Mouse (Mus musculus) liver, adult 2 months (tissue): Measurements from ENCODE around the gene Klrb1b. TPM values are rescaled to one million over a fixed set of nuclear protein-coding genes. Genes with fewer than 3 reads are reported as not detected.

Experiments used
- DNase-seq: peaks from one replicate; pipeline ENCODE4 v3.0.0-alpha.2; 2011; ENCODE audit warnings: low read depth, low spot score; ENCODE audit errors: extremely low read depth
- H3K27ac ChIP-seq: fragments of 200-500 bp; replicated peaks from 2 replicates; pipeline ENCODE4 v1.5.1; 2012; ENCODE audit warnings: low read depth, mild to moderate bottlenecking, control low read depth, inconsistent platforms, low read length; ENCODE audit not compliant: insufficient read depth
- H3K27me3 ChIP-seq: fragments of 200-500 bp; 2 replicates; pipeline ENCODE4 v1.6.1; 2012; ENCODE audit warnings: mild to moderate bottlenecking, moderate library complexity, low read length, inconsistent platforms; ENCODE audit not compliant: control insufficient read depth, insufficient read depth
- H3K36me3 ChIP-seq: fragments of 200-500 bp; 2 replicates; pipeline ENCODE4 v1.6.1; 2012; ENCODE audit warnings: low read length, inconsistent platforms; ENCODE audit not compliant: control insufficient read depth, insufficient read depth
- H3K4me1 ChIP-seq: fragments of 200-500 bp; 2 replicates; pipeline ENCODE4 v1.6.1; 2011; ENCODE audit warnings: low read length; ENCODE audit not compliant: control insufficient read depth, insufficient read depth
- H3K4me3 ChIP-seq: fragments of 200-500 bp; 2 replicates; pipeline ENCODE4 v1.5.1; 2011; ENCODE audit warnings: low read depth, mild to moderate bottlenecking, control low read depth, low read length, moderate library complexity; ENCODE audit not compliant: insufficient read depth
- H3K79me2 ChIP-seq: fragments of 200-500 bp; 2 replicates; pipeline ENCODE4 v1.6.1; 2012; ENCODE audit warnings: inconsistent platforms, mild to moderate bottlenecking, low read length, moderate library complexity; ENCODE audit not compliant: control insufficient read depth, insufficient read depth
- H3K9ac ChIP-seq: fragments of 200-500 bp; 2 replicates; pipeline ENCODE4 v1.6.1; 2012; ENCODE audit warnings: low read depth, mild to moderate bottlenecking, control low read depth, inconsistent platforms, low read length
- CTCF ChIP-seq: fragments of 200-500 bp; IDR thresholded peaks from 2 replicates; pipeline ENCODE4 v1.5.1; 2011; ENCODE audit warnings: low read depth, low read length, control low read depth
- POLR2A ChIP-seq: fragments of 200-500 bp; IDR thresholded peaks from 2 replicates; pipeline ENCODE4 v1.6.1; 2011; ENCODE audit warnings: low read length, control low read depth; ENCODE audit not compliant: insufficient read depth; ENCODE audit errors: extremely low read depth
- WGBS: fragments of 180-500 bp; shearing (Covaris S2); methylation state at CpG from one replicate; pipeline ENCODE4 v1.1.7; 2018; 5-methylcytosine and 5-hydroxymethylcytosine counted together
- polyA plus RNA-seq: library from polyadenylated mRNA; depleted of rRNA; stranded (reverse); fragments of >200 nt; gene quantifications from 2 replicates; pipeline ENCODE4 v1.2.3, GENCODE M21; 2012
- total RNA-seq: library from RNA; depleted of rRNA; stranded (reverse); fragments of >200 nt; gene quantifications from 2 replicates; pipeline ENCODE4 v1.2.3, GENCODE M21; 2014

The Klrb1b gene
- total and polyA plus RNA-seq, 2 experiments: 0.09 TPM; not detected in 1

DNA sequence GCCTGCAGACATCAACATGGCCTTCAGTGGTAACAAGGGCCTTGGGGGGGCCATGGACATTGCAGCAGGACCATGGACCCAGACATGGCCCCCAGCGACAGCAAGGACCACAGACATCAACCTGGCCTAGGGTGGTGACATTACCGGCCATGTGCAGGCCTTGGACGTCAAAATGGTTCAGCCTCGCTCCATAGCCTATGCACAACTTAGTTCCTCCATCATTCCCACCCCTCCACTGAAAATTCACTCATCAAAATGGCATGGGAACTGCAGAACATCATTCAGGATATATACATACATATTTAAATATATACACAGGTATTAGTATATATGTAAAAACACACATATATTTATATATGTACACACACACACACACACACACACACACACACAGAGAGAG lies 21.3 kb upstream of the Klrb1b start:
- no peak for DNase-seq
- WGBS: 95% methylated on average over 4 of the region's 4 CpGs
- no peak overlapping the region for H3K27ac ChIP-seq
- no peaks in the 10 kb centered on the region for H3K36me3 ChIP-seq
- H3K79me2 ChIP-seq: no peaks in the 10 kb centered on the region
- peaks cover 7% of the 10 kb centered on the region for H3K4me1 ChIP-seq
- H3K9ac ChIP-seq: no peak overlapping the region
- no peaks in the 10 kb centered on the region for H3K27me3 ChIP-seq
- TF ChIP-seq CTCF (no peak), POLR2A (no peak)
- H3K4me3 ChIP-seq: no peak overlapping the region

DNA sequence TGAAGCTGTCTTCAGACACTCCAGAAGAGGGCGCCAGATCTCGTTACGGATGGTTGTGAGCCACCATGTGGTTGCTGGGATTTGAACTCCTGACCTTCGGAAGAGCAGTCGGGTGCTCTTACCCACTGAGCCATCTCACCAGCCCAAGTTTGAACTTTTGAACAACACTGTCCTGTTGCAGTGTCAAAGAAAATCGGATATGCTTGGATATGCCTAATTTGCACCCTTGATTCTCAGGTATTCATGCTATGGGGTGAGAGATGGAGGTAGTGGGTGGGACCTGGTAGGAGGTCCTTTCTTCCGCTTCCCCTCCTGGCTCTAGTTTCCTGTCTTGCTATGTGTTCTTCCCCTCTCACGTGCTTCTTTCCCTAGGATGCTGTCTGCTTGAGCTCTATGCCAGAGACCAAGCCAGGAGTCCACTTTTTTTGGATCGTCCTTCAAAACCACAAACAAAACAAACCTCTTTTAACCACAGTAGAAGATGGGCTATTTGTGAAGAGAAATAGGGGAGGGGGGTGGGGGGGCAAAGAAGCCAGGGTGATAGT lies 19.9 kb upstream of the Klrb1b start:
- no peak for DNase-seq
- TF ChIP-seq CTCF (no peak), POLR2A (no peak)
- Histone ChIP-seq H3K36me3 (no peaks in the 10 kb centered on the region), H3K79me2 (no peaks in the 10 kb centered on the region), H3K4me1 (peaks cover 4% of the 10 kb centered on the region; the same call in 1 of the 2 replicates), H3K9ac (no peak overlapping the region), H3K4me3 (no peak overlapping the region), H3K27me3 (no peaks in the 10 kb centered on the region), H3K27ac (no peak overlapping the region)
- 70% methylated on average over 9 of the region's 9 CpGs for WGBS

DNA sequence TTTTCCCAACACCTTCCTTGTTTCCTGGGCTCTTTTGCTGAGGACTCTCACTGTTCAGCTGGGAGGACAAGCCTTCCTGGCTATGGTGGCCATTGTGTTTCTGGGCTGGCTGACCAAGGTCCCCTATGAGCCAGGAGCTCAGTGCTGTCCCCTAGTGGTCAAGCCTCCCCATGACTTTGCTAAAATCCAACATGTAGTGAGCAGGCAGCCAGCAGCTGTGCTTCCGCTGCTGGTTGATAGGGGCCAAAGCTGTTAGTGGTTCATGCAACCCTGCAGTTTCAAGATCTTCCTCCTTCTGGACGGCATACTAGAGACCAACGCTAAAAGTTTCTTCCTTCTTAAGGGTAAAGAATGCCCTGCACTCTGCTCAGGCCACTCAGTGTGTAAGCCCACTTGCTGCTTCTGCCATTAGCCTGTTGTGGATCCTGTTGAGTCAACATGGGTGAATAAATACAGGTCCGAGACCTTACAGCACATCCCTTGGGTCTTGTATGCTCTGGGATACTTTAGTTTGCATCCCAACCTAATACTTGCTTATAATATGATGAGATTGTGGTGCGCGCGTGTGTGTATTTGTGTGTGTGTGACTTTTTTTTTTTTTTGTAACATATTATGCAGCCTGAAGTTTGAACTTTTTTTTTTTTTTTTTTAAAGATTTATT lies 19.3 kb upstream of the Klrb1b start:
- Histone ChIP-seq H3K4me3 (no peak overlapping the region), H3K27me3 (no peaks in the 10 kb centered on the region), H3K9ac (no peak overlapping the region), H3K27ac (0 out of 2 replicates have a peak overlapping the region, but pooled peaks have one; percentile 10), H3K4me1 (peaks cover 2% of the 10 kb centered on the region; the same call in 1 of the 2 replicates), H3K36me3 (no peaks in the 10 kb centered on the region), H3K79me2 (no peaks in the 10 kb centered on the region)
- WGBS: 34% methylated on average over 7 of the region's 7 CpGs
- no peak for TF ChIP-seq POLR2A
- TF ChIP-seq CTCF: peak; percentile 100
- DNase-seq: peak; percentile 76

DNA sequence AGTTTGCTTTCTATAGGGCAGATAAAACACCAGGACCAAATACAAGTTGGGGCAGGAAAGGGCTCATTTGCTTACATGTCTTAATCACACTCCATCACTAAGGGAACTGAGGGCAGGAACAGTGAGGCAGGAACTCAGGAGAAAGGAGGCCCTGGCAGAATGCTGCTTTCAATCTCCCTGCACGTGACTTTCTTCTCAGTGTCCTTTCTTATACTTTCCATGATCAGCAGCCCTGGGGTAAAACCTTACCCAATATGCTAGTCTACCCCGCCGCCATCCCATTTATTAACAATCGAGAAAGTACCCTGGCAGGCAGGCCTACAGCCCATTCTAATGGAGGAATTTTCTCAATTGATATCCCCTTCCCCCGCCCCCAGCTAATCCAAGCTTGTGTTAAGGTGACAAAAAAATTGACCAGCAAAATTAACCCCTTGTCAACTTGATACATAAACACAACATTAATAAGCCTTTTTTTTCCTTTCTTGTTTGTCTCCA lies 18.5 kb upstream of the Klrb1b start:
- Histone ChIP-seq H3K27ac (no peak overlapping the region), H3K36me3 (no peaks in the 10 kb centered on the region), H3K27me3 (no peaks in the 10 kb centered on the region), H3K4me1 (peaks cover 2% of the 10 kb centered on the region; the same call in 1 of the 2 replicates), H3K79me2 (no peaks in the 10 kb centered on the region), H3K4me3 (no peak overlapping the region), H3K9ac (no peak overlapping the region)
- 94% methylated on average over 5 of the region's 5 CpGs for whole genome bisulfite sequencing
- TF ChIP-seq CTCF (no peak), POLR2A (no peak)
- no peak for DNase-seq

DNA sequence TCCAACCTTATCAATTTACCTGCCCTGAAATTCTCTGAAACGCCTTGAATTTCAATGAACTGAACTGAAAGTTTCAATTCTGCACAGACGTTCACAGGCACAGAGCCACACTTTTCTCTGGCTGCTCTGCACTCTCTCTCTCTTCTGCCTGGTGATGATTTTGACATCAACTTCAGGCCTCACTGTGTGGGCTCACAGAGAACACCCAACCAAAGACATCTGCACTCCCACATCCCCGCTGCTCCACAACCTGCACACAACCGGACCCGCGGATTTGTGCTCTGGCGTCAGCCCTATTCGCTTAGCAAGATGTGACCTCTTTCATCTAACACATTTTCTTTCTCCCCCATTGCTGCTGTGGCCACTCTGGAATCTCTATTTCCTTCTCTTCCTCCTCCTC lies 18.0 kb upstream of the Klrb1b start:
- WGBS: 53% methylated on average over 8 of the region's 8 CpGs
- Histone ChIP-seq H3K9ac (no peak overlapping the region), H3K27ac (no peak overlapping the region), H3K27me3 (no peaks in the 10 kb centered on the region), H3K79me2 (no peaks in the 10 kb centered on the region), H3K4me3 (no peak overlapping the region), H3K36me3 (no peaks in the 10 kb centered on the region), H3K4me1 (peaks cover 2% of the 10 kb centered on the region; the same call in 1 of the 2 replicates)
- TF ChIP-seq POLR2A (no peak), CTCF (no peak)
- DNase-seq: no peak
